Mouse (Mus musculus): Measurements from ENCODE around the gene Ly6g6d.

DNA sequence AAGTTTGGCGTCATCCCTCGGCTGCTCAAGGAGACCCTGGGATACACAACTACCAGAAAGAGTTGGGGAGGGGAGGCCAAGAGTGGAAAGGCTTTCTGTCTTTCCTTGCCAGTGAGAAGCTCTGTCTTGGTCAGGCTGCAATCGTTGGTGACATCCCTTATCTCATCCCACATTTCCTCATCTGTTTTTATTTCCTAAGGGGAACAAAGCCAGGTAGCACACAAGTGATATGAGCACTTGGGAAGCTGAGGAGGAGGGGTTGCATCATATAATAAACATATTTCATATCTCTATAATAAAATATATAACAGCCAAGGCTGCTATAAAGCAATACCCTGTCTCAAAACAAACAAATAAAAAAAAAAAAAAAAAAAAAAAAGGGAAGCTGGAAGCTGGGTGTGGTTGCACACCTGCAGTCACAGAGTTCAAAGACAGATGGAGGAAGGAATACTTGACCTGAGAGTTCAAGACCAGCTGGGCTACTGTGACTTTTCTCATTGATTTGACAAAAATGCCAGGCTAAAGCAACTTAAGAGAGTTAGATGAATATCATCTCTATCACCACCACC lies 6.1 kb upstream of the Ly6g6d start:
- TF ChIP-seq CTCF (IDR thresholded peaks at IDR 0.05; ENCODE audit: extremely low read depth, insufficient read depth, insufficient read length, insufficient replicate concordance) = no peak
- no peak for TF ChIP-seq POLR2A (IDR thresholded peaks at IDR 0.05; ENCODE audit: low read depth, low read length)

All from spleen, adult 2 months (tissue).